9 mouse cellular contexts compared by ENCODE assay signal in genomic region chr7:17155634-17156033, GRCm38 (mm10). TPM values are rescaled to one million over a fixed set of nuclear protein-coding genes. Genes with fewer than 3 reads are reported as not detected.
A peak's percentile ranks its signal among the peaks of the same experiment; 100 is the strongest.
DNase-seq lines count a peak whose midpoint lies in the region; ATAC-seq and TF ChIP-seq lines count a peak whose summit lies in the region.
"Had no signal": no experiment of that assay in that cellular context is flagged by ENCODE, and none has a peak within 500 bp of the region (broad histone marks: within the 10 kb centered on the region; RNA-seq: fewer than 3 reads in every experiment).

No protein-coding gene starts in this region.

- TF ChIP-seq CTCF in CH12.LX (conservative IDR thresholded peaks at IDR 0.05 in 1 of 2, IDR thresholded peaks at IDR 0.05 in 1 of 2; ENCODE audit: low read depth in 2 of 2, low read length in 2 of 2) = peak; percentile 69 to 86

- no peak overlapping the region for H3K4me3 ChIP-seq in CH12.LX (replicated peaks in 1 of 3; ENCODE audit: low read depth in 2 of 3, low read length in 2 of 3, poor library complexity in 1 of 3)
- no peak overlapping the region for H3K4me3 ChIP-seq in limb, embryonic 14.5 days (replicated peaks; ENCODE audit: low read length)
- H3K4me3 ChIP-seq: liver, embryonic 15.5 days had no signal

- no peak overlapping the region for H3K27ac ChIP-seq in CH12.LX (ENCODE audit: insufficient read depth, low read depth)
- no peak overlapping the region for H3K27ac ChIP-seq in limb, embryonic 14.5 days (replicated peaks; ENCODE audit: low read depth, low read length)
- H3K27ac ChIP-seq: liver, embryonic 15.5 days had no signal

- intact Hi-C loops in left cerebral cortex, postnatal 36 days (cut with DNase I) = no loop called here

- no peaks in the 10 kb centered on the region for H3K36me3 ChIP-seq in CH12.LX (replicated peaks in 1 of 2; ENCODE audit: control insufficient read depth in 1 of 2, insufficient read depth in 1 of 2, low read length in 1 of 2)
- H3K36me3 ChIP-seq in limb, embryonic 14.5 days (ENCODE audit: control insufficient read depth, insufficient read depth, low read length) = no peaks in the 10 kb centered on the region
- H3K36me3 ChIP-seq: liver, embryonic 15.5 days had no signal

- no peak for ATAC-seq in limb, embryonic 14.5 days (ENCODE audit: low FRiP score, low read depth)

- H3K4me2 ChIP-seq in CH12.LX (ENCODE audit: insufficient read depth, low read depth, poor library complexity, severe bottlenecking) = no peak overlapping the region
- no peak overlapping the region for H3K4me2 ChIP-seq in limb, embryonic 14.5 days (replicated peaks; ENCODE audit: low read depth, low read length, severe bottlenecking)
- H3K4me2 ChIP-seq: liver, embryonic 15.5 days had no signal

- TF ChIP-seq RAD21 in CH12.LX (IDR thresholded peaks at IDR 0.05; ENCODE audit: low read depth, low read length) = peak; percentile 90

- 34% methylated on average over 2 of the region's 2 CpGs for WGBS in limb, embryonic 14.5 days

- dilution Hi-C loops in CH12.LX (cut with MboI; ENCODE audit: extremely low pct_ligation_motif_present, extremely low pct_unique_long_range_greater_than_20kb, low sequenced_read_pairs) = no loop called here

- H3K9me3 ChIP-seq in CH12.LX (replicated peaks; ENCODE audit: low read length) = no peaks in the 10 kb centered on the region
- H3K9me3 ChIP-seq in limb, embryonic 14.5 days (ENCODE audit: control insufficient read depth, low read length) = no peaks in the 10 kb centered on the region
- H3K9me3 ChIP-seq: liver, embryonic 15.5 days had no signal

- no peak for TF ChIP-seq EP300 in CH12.LX (IDR thresholded peaks at IDR 0.05; ENCODE audit: low read length)

- no peak overlapping the region for H3K9ac ChIP-seq in CH12.LX (ENCODE audit: insufficient read depth, low read depth)
- H3K9ac ChIP-seq in limb, embryonic 14.5 days (ENCODE audit: low read depth, low read length, severe bottlenecking) = no peak overlapping the region
- H3K9ac ChIP-seq: liver, embryonic 15.5 days had no signal

- in situ Hi-C loops in CH12.LX (cut with MboI; ENCODE audit: low pct_ligation_motif_present, low pct_unique_long_range_greater_than_20kb, low sequenced_read_pairs) = loop anchor here (10.0 kb wide), 1 partner anchor 1109 kb away; no protein-coding TSS in a partner anchor

- peaks cover 77% of the 10 kb centered on the region for H3K27me3 ChIP-seq in CH12.LX (replicated peaks)
- H3K27me3 ChIP-seq in limb, embryonic 14.5 days (ENCODE audit: control insufficient read depth, insufficient read depth, low read length) = no peaks in the 10 kb centered on the region
- H3K27me3 ChIP-seq: liver, embryonic 15.5 days had no signal

- H3K79me2 ChIP-seq in CH12.LX (replicated peaks; ENCODE audit: control insufficient read depth, extremely low read depth, insufficient read depth, poor library complexity, severe bottlenecking) = no peaks in the 10 kb centered on the region

- DNase-seq in left cerebral cortex, adult 18-20 months (ENCODE audit: low spot score in 2 of 2) = peak; percentile 19 to 48
- no peak for DNase-seq in left cerebral cortex, postnatal 36 days (ENCODE audit: low spot score in 2 of 2)
- DNase-seq in CH12.LX (ENCODE audit: extremely low read depth) (peak; percentile 77), adipocyte (ENCODE audit: low spot score) (peak; percentile 49)
- peak; percentile 2 for DNase-seq in embryo, embryonic 11 days
- DNase-seq in limb, embryonic 14.5 days (ENCODE audit: low spot score) = peak; percentile 5
- DNase-seq in yolk sac, embryonic 10.5 days (ENCODE audit: low spot score) = peak; percentile 45
- no peak for DNase-seq in left cerebral cortex, adult 11 months (ENCODE audit: low spot score)

- peaks cover 3 to 14% of the 10 kb centered on the region in 2 experiments for H3K4me1 ChIP-seq in CH12.LX (ENCODE audit: control insufficient read depth in 1 of 2, insufficient read depth in 2 of 2)
- H3K4me1 ChIP-seq in limb, embryonic 14.5 days (ENCODE audit: control insufficient read depth, insufficient read depth, low read length) = no peaks in the 10 kb centered on the region
- H3K4me1 ChIP-seq: liver, embryonic 15.5 days had no signal

- no peak for TF ChIP-seq POLR2A in CH12.LX (IDR thresholded peaks at IDR 0.05; ENCODE audit: low read depth, low read length)
- no peak for TF ChIP-seq POLR2A in limb, embryonic 14.5 days (IDR thresholded peaks at IDR 0.05; ENCODE audit: borderline replicate concordance, extremely low read depth, insufficient read depth, insufficient read length)

TF ChIP-seq in CH12.LX, 34 proteins besides CTCF, POLR2A, EP300 and RAD21:
- peak; percentile 54; the same call in 1 of the 2 replicates for TF ChIP-seq NELFE (IDR thresholded peaks at IDR 0.05; ENCODE audit: low read depth, low read length)
- no peak for TF ChIP-seq RCOR1 (conservative IDR thresholded peaks at IDR 0.05; ENCODE audit: low read depth, low read length)
- no peak for TF ChIP-seq UBTF (IDR thresholded peaks at IDR 0.05; ENCODE audit: low read depth, low read length)
- TF ChIP-seq ZMIZ1 (IDR thresholded peaks at IDR 0.05; ENCODE audit: low read depth, low read length) = no peak
- TF ChIP-seq BHLHE40 (IDR thresholded peaks at IDR 0.05; ENCODE audit: low read depth, low read length) = no peak
- TF ChIP-seq TBP (conservative IDR thresholded peaks at IDR 0.05; ENCODE audit: low read depth, low read length) = no peak
- no peak for TF ChIP-seq MXI1 (IDR thresholded peaks at IDR 0.05; ENCODE audit: low read depth, low read length)
- TF ChIP-seq ZNF384 (IDR thresholded peaks at IDR 0.05; ENCODE audit: low read depth, low read length) = no peak
- no peak for TF ChIP-seq SIN3A (IDR thresholded peaks at IDR 0.05; ENCODE audit: low read length)
- no peak for TF ChIP-seq ZKSCAN1 (IDR thresholded peaks at IDR 0.05; ENCODE audit: borderline replicate concordance, low read depth, low read length)
- no peak for TF ChIP-seq TCF12 (IDR thresholded peaks at IDR 0.05; ENCODE audit: low read depth, low read length)
- TF ChIP-seq KAT2A (IDR thresholded peaks at IDR 0.05; ENCODE audit: insufficient replicate concordance, low read length) = no peak
- TF ChIP-seq PAX5 (IDR thresholded peaks at IDR 0.05; ENCODE audit: low read length) = no peak
- no peak for TF ChIP-seq USF1 (IDR thresholded peaks at IDR 0.05; ENCODE audit: low read depth, low read length)
- TF ChIP-seq HCFC1 (IDR thresholded peaks at IDR 0.05; ENCODE audit: low read depth, low read length) = no peak
- no peak for TF ChIP-seq ZC3H11A (IDR thresholded peaks at IDR 0.05; ENCODE audit: low read depth, low read length)
- TF ChIP-seq CHD2 (IDR thresholded peaks at IDR 0.05; ENCODE audit: low read length) = no peak
- no peak for TF ChIP-seq E2F4 (IDR thresholded peaks at IDR 0.05; ENCODE audit: insufficient replicate concordance, low read depth, low read length)
- 0 out of 2 replicates have a peak, but pooled peaks have one; percentile 24 for TF ChIP-seq IRF4 (IDR thresholded peaks at IDR 0.05; ENCODE audit: low read depth, low read length)
- TF ChIP-seq JUN (IDR thresholded peaks at IDR 0.05; ENCODE audit: insufficient read depth, low read depth, low read length) = no peak
- no peak for TF ChIP-seq MEF2A (IDR thresholded peaks at IDR 0.05; ENCODE audit: borderline replicate concordance, low read depth, low read length)
- TF ChIP-seq MYC (IDR thresholded peaks at IDR 0.05; ENCODE audit: low read depth, low read length) = no peak
- no peak for TF ChIP-seq POLR2AphosphoS2 (IDR thresholded peaks at IDR 0.05; ENCODE audit: low read depth, low read length)
- no peak for TF ChIP-seq ETS1 (conservative IDR thresholded peaks at IDR 0.05; ENCODE audit: low read depth, low read length)
- no peak for TF ChIP-seq CHD1 (IDR thresholded peaks at IDR 0.05; ENCODE audit: low read depth, low read length)
- 0 out of 2 replicates have a peak, but pooled peaks have one; percentile 37 for TF ChIP-seq ELF1 (IDR thresholded peaks at IDR 0.05; ENCODE audit: low read depth, low read length)
- TF ChIP-seq SMC3 (IDR thresholded peaks at IDR 0.05; ENCODE audit: low read depth, low read length) = peak; percentile 73
- TF ChIP-seq NRF1 (IDR thresholded peaks at IDR 0.05; ENCODE audit: low read depth, low read length) = no peak
- TF ChIP-seq GABPA (IDR thresholded peaks at IDR 0.05; ENCODE audit: insufficient replicate concordance, low read depth, low read length) = no peak
- peak; percentile 55; the same call in 1 of the 2 replicates for TF ChIP-seq MAX (IDR thresholded peaks at IDR 0.05; ENCODE audit: low read length)
- TF ChIP-seq JUND (conservative IDR thresholded peaks at IDR 0.05; ENCODE audit: low read depth, low read length) = no peak
- 0 out of 2 replicates have a peak, but pooled peaks have one; percentile 45 for TF ChIP-seq MAFK (IDR thresholded peaks at IDR 0.05; ENCODE audit: insufficient replicate concordance, low read length)
- no peak for TF ChIP-seq USF2 (conservative IDR thresholded peaks at IDR 0.05; ENCODE audit: low read depth, low read length)
- TF ChIP-seq MAZ (IDR thresholded peaks at IDR 0.05; ENCODE audit: low read depth, low read length) = no peak

RNA-seq across cellular contexts. Expression of gene Ceacam3, which starts 5.6 kb away (rescaled TPM):
- under 1 TPM; 0.09 to 0.12 TPM for total RNA-seq in left cerebral cortex, adult 18-20 months (2021)
- total RNA-seq in left cerebral cortex, postnatal 36 days (2021) = not detected
- total RNA-seq in CH12.LX (2012; rRNA removed) (not detected in 2 replicates), CH12.LX (2014; rRNA removed) (not detected in 2 replicates)
- not detected in 2 replicates for polyA plus RNA-seq in CH12.LX (2012; ENCODE audit: insufficient read length, low read depth)
- 0.10 TPM in 1 of 2 replicates, not detected in the other for polyA plus RNA-seq in limb, embryonic 14.5 days (2012; rRNA removed)
- not detected in 2 replicates for polyA plus RNA-seq in limb, embryonic 14.5 days (2014; fragmentation: Nextera tagmentation; extraction: Ambion mirVana)
- polyA plus RNA-seq: liver, embryonic 15.5 days had no signal

RNA-seq across cellular contexts. Expression of gene Psg29, which starts 47.6 kb away (rescaled TPM):
- not detected for total RNA-seq in left cerebral cortex, adult 18-20 months (2021)
- not detected for total RNA-seq in left cerebral cortex, postnatal 36 days (2021)
- total RNA-seq in CH12.LX (2012; rRNA removed) (not detected in 2 replicates), CH12.LX (2014; rRNA removed) (not detected in 2 replicates)
- polyA plus RNA-seq in CH12.LX (2012; ENCODE audit: insufficient read length, low read depth) = not detected in 2 replicates
- 0.06 and 0.16 TPM in 2 replicates for polyA plus RNA-seq in limb, embryonic 14.5 days (2012; rRNA removed)
- polyA plus RNA-seq in limb, embryonic 14.5 days (2014; fragmentation: Nextera tagmentation; extraction: Ambion mirVana) = not detected in 2 replicates
- polyA plus RNA-seq: liver, embryonic 15.5 days had no signal

Comparison
In these comparisons a context has a peak if more than half of its experiments do, and no peak if none do; other contexts are left out.
1. DNase-seq: peak in left cerebral cortex, adult 18-20 months (2 of 2), CH12.LX (single experiment), adipocyte (single experiment), embryo, embryonic 11 days (single experiment), limb, embryonic 14.5 days (single experiment) and yolk sac, embryonic 10.5 days (single experiment); none in left cerebral cortex, postnatal 36 days (0 of 2) and left cerebral cortex, adult 11 months (single experiment).